Mouse (Mus musculus) adrenal gland, adult (tissue): ENCODE measurements around the gene Ikzf1.

Experiments used
- DNase-seq, 2 experiments: peaks; one replicate each; pipeline ENCODE4 v3.0.0; 2022 to 2023; ENCODE audit warnings: low spot score in 1 of 2; ENCODE audit not compliant: inconsistent age in 2 of 2

Gene Ikzf1

DNA sequence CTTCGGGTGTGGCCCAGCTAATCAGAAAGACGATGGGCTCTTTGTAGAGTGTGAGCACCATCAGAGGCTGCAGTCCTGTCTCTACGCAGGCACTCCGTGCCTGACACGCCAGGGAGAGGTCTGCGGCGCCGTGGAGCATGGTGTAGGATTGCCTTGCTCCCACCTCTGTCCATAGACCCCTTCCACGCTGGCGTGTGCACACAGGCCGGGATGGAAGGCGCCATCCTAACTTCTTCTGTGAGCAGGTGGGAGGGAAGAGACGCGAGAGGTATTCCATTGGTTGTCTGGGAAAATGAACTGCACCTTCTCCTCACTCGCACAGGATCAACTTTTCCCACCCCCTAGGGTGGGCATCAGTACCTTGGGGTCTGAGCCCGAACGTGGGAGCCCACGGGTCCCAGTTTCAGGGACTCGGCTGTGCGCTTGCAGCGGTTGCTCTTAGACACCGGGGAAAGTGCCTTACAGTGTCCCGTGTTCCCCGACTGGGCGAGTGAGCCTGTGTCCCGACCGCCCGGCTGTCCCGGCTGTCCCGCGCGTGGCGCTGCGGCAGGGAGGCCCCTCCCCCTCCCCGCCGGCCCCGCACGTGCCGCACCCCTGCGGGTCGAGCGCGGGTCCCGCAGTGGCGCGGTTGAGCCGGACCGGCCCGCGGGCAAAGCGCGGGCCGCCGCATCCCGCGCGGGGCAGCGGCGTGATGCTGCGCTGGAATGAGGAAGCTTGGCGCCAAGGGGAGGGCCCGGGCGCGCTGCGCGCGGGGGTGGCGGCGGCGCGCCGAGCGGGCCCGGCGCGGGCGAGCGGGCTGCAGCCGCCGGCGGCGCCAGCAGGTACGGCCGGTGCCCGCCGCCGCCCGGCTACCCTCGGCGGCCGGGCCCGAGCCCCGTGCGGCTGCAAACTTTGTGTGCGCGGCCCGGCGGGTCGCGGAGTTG is at the start of gene Ikzf1:
TSS of gene Ikzf1 (plus strand) at position 74 of the 923 bp plus-strand sequence.
- DNase-seq, result peak; percentile 7 to 41

DNA sequence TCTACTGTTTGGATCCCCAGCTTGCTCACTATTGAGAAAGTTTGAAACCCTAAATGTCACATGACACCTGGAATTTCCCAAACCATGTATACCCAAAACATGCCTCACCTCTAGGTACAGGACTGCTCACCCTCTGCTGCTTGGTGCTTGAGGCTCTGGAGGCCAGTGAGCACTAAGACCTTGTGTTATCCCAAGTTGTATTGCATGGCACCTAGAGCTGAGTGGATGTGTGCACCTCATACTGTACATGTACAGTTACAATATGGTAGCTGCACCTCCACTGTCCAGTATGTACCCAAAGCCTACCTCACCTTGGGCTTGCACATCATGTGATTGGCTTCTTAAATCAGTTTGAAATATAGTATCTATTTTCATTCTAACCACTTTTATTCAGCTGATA is 40.5 kb upstream of the Ikzf1 start:
- DNase-seq, result no peak

DNA sequence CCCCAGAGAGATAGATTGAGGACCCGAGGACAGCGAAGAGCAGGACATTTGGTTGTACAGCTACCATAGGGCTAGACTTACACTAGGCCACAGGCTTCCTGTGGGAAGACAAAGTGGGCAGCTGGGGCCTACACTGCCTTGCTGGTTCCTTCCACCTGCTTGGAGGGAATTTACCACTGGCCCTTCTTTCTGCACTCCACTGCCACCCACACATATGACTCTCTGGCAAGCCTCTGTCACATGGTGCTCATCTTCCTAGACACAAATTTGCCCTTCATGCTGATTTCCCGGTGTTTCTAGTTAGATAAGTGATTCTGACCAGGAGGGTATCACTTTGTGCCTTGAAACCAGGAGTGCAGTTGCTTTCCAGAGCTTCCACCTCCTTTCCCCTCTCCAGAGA is 28.4 kb upstream of the Ikzf1 start:
- DNase-seq, result no peak

DNA sequence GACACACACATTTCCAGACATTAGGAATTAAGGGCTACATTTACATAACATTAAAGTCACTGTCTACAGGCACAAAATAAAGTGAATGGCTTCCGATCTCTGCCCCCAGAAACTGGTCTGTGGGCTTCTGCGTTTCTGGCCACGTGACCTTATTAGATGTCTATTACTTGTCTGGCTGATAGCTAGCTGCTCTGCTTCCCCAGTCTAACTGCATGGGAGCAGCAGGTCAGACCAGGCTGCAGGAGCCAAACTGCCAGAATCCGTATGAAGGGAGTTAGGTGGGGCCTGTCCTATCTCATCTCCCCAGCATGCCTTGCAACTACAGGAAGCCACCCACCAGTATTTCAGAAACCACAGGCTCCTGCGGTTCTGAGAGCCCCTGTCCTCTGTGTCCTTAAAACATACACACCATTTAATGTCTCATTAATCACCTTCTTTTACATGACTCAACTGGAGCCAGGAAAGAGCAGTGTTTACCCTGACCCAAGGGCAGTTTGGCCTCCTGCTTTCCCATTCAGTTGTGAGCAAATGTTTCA is 27.7 kb upstream of the Ikzf1 start:
- peak in 1 of 2 experiments; percentile 45 for DNase-seq

DNA sequence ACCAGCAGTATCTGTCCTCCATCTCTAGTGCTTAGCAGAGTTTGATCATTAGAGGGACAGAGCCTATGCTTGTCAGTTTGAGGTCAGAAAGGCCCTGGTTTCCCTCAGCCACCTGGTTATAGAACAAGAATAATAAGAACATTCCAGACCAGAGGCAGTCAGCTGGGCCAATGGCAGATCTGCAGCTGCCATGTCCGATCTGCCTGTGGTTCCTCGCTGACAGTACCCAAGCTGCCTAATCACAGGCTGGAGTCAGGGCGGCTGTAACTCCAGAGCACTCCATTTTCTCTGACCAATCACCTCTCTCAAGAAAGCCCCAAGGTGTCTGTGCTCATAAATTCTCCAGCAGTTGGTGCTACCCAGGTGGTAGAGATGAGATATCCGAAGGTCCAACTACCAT is 27.2 kb upstream of the Ikzf1 start:
- DNase-seq, result no peak

DNA sequence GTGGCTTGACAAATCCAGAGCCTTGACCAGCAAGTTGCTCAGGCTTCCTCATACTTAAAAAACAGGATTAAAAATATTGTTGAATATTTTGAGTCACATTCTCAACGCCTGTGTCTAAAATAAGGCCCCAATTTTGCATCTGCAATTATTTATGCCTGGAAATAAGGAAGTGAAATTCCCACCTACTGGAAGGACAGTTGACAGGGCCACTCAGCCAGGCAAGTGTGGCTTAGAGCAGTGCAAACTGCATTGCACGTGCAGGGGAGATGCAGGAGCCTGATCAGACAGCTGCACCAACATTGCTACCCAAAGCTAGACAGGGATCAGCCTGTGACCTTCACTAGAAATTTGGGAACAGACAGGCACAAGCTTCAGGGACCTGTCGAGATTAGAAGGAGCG is 26.0 kb upstream of the Ikzf1 start:
- DNase-seq, result no peak

DNA sequence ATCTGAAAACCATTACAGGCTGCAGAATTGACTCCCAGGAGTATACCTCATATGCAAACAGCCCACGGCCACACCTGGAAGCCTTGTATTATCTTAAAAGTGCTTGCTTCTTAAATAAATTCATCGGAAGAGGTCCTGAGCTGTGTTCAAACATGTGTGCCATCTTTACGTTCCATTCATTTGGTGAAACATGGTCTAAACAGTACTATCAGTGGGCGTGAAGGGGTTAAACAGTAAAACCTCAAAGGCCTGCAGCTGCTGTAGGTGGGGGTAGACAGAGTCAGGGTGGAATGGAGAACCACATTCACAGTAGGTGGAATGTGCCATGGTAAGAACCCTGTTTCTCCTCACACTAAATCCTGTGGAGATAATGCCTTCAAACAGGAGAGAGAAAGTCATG is 24.2 kb upstream of the Ikzf1 start:
- no peak for DNase-seq

DNA sequence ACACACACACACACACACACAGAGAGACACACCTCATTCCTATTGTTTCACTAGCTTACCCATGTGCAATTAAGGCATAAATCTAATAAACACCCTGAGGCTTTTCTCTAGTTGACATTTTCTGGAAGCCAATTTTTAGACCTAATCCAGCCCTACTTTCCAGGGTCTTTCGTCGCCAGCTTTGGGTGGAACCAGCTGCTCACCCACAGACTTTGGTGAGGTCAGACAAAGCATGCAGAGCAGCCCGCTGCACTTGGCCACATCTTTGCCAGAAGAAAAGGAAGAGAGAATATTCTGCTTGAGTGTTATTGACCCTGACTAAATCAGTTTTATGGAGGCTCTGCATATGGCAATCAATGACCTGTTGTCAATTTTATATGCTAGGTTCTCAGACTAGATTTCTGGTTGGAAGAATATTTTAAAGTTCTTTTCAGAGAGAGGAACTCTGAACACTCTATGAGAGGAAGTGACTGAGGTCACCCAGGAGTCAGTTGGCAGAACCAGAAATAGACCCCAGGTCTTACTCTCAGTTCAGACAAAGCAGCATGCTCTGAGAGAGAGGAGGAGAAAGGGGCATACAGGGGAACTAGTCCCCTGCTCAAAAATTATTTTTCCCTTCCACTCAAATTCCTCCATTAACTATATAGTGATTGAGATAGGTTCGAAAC is 17.4 kb upstream of the Ikzf1 start:
- no peak for DNase-seq

DNA sequence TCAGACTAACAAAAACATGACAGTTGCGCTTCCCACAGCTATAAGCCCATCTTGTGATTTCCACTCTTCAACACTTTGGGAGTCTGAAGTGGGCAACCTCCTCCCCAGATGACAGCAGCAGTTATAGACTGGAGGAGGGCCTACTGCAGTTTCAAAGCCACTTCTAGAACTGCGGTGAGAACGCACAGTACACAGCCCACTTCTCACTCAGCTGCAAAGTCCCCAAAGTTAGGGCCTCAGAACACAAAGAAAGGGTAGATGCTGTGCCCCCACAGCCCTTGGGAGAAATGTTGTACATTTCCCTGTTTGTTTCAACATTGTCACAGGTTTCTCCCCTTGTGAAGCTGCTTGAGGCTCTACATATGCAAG is 16.9 kb upstream of the Ikzf1 start:
- DNase-seq, result no peak

DNA sequence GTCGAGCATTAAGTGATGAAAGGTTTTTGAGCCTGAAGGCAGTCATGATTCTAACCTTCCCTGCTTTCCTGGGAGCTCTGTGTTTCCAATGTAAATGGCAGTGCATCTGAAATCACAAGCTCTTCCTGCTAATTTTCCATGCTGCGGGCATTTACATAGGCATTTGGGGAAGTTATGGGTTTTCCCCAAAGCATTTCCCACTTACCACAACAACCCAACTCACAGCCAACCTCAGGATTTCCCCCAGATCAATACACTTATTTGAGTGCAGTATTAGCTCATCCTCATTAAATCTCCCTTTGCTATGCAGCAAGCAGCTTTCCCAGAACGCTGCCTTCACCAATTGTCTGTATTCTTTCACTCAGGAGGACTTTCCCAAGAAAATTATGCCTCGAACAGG is 11.8 kb upstream of the Ikzf1 start:
- DNase-seq, result no peak

DNA sequence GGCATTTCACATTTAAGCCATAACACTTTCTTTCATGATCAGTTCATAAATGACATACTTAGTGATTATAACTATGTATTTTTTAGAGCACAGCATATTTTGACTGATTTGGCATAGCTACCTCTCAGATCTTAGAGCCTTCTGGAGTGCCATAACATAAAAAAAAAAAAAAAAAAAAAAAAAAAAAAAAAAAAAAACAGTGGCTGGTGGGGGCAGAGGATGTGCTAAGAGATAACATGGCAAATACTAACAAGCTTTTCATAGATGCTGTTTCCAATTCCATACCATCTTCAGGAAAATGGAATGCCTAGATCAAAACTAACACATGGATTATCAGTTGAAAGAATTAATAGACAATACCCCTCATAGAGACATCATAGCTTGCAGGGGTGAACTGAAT is 9.7 kb upstream of the Ikzf1 start:
- no peak for DNase-seq

DNA sequence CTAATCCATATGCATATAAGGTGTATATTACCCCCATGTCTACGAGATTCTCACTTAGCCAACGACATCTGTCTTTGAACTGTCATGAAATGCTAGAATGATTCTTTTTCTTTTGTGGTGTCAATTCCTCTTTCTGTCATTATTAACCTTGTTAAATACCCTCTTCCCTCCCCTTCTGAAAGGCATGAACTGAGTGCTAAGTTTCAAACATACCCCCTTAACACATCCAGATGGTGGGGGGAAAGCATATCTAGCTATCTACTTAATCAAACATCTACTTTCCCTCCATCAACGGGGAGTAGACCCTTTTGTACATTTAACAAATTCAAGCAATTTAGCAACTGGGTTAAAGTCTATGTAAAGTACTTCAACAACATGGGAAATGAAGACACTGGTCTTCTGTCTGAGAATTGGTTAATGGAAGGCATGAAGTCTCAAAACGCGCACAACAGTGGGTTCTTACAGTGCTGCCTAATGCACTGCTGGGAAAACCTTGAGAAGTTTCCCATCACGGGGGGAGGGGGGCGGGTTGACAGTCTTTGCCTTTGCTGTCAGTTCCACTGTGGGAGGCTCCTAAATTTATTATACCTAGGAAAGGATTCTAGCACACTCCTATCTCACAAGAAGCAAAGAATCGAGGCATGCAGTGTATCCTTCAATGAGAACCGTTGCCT is 8.6 kb upstream of the Ikzf1 start:
- DNase-seq, result no peak

DNA sequence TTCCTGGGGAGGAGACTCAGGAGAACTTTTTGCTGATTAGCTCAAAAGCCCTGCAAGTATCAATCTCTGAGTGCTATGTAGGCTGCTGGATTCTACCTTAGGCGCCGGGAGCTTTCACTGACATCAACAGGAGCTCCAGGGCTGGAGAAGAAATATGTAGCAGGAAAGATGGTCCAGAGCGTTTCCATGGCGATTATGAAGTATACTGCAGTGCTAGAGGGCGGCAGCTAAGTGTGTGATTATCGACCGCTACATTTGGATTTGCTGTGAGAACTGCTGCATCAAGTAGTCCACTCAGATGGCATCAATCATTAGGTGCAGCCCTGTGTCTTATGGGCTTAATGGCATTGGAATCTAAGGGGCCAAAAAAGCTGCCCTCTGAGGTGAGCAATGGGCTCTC is 7.6 kb upstream of the Ikzf1 start:
- no peak for DNase-seq

DNA sequence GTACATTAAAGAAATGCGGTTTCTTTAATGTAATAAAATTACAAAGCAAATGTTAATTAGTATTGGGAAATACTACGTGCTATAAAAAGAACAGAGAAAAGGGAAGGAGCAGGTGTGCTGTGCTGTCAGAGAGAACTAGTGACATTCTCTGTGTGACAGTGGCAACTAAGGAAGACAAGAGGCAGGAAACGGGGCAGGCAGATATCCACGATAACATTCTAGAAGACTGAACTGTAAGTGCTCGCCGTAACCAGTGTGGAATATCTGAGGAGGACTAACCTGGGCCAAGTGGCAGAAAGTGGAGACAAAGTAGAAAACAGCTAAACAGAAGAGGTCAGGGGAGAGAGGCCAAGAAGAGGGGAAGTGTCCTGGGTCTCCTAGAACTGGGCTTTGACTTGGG is 5.8 kb upstream of the Ikzf1 start:
- no peak for DNase-seq

DNA sequence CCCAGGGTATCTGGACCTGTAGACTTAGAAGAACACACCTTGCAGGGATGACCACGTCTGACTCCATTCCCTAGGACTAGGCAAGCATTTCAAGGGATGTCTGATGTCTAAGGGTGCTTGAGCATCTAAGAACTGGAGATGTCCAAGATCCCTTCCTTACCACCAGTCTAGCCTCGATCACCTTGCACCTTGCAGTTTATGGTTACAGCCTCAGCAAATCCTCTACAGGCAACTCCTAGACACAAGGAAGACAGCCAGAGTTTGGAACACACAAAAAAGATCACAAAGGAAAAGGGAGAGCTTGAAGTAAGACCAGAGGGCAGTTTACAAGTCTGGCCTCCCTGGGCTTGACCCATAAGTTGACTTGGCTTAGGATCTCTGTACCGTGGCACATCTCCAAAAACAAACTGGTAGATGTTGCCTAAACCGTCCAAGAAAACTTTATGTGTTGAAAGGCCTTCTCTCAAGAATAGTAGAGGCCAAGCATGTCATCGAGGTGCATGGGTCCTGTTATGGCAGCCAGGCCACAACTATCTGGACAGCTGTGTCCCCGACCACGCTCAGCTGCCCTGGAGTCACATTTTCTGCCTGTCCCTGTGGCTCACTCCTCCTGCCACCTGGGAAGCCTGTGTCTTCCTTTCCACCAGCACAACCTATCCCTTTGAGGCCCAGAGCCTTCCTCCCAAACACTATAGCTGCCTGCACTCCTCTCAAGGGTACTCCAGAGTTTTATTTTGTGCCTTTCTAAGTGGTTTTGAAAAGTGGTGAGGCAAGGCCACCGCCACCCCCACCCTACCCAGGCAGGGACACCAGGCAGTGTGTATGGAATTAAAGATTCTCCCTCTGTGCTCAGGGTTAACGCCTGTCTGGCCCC is 510 bp upstream of the Ikzf1 start:
- peak in 1 of 2 experiments; percentile 28 for DNase-seq

DNA sequence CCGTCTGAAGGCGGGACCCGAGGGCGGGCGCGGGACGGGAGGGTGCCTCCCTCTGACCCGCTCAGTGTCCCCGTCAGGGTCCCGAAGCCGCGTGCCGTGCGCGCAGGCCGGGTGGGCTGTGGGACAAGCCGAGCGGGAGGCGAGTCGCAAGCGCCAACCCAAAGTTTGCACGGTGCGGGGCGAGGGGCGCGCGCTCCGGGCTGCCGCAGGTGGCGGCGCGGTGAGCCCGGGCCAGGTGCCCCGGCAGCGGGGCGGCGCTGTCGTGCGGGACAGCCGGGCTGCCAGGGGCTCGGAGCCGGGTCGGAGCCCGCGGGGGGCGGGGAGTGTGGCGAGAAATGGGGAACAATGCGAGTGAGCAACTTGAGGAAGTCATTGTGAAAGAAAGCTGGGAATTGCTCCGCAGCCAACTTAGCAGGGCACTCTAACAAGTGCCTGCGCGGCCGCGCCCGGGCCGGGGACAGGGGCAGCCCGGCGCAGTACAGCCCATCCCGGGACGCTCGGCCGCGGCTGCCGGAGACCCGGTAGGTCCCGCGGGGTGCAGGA is 1.1 kb downstream of the Ikzf1 start:
- peak; percentile 48 to 82 for DNase-seq

DNA sequence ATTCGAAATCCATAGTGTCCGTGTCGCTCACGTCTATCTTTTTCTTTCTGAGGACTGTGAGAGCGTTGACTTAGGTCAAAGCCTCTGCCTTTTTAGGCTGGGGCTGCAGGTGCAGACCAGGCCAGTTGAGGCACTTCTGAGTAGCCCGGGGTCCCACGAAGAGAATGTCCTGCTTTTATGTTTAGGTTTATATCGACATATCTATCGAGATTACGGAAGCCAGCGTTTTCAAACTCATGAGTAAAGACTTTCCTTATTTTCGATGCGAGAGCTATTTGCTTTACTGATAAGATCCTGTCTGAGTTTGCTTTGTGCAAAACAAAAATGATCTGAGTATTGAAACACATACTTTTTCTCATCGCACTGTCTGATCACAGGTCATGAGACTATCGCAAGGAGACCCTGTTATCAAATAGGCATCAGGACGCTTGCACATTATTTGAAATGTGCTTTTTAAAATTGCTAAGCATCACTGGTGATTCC is 1.8 kb downstream of the Ikzf1 start:
- peak in 1 of 2 experiments; percentile 38 for DNase-seq

DNA sequence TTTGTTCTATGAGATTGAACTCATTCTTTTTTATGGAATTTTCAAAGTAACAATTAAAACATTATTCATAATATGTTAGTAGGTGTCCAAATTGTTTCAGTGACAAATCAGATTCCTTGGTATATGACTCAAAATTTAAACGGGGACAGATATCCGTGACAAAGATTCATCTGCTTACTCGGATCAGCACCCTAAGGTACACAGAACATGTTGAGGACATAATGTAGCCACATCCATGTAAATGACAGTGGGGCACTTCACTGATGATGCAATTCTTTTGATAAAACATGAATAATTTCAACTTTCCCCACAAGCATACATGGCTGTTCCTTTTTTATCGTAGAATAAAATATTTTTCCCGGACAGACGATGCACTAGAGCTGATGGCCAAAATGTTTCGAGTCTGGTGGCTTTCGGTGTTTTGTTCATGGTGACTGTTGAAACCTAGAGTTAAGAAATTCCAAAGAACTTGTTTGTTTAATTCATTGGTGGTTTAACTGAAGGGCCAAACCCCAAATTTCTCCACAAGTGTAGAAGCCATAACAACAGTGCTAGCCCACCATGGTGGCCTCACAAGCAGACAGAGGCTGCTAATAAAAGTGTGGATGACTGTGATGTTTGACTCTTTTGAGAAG is 2.9 kb downstream of the Ikzf1 start:
- DNase-seq, result no peak

DNA sequence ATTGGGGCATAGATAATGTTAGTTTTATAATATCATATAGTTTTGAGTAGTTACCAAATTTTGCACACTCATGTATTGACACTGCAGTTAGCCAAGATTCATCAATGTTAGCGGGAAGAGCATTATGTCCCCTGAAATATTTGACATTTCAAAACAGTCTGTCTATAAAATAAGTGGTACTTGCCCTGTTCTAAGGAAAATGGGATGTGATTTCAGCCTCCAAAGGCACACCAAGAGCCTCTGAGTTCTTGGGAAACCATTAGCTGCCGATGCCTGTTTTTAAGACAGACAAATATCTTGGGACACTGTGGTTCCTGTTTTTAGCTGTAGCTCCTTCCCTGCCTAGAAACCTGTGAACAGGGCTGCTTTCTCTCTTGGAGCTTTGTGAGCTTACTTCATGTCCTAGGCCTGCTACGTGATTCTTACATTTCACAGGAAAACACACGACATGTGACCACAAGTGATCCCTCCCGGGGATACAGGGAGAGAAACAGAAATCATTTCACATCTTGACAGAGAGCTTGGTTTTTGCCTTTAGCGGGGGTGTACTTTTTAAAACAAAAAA is 4.0 kb downstream of the Ikzf1 start:
- no peak for DNase-seq

DNA sequence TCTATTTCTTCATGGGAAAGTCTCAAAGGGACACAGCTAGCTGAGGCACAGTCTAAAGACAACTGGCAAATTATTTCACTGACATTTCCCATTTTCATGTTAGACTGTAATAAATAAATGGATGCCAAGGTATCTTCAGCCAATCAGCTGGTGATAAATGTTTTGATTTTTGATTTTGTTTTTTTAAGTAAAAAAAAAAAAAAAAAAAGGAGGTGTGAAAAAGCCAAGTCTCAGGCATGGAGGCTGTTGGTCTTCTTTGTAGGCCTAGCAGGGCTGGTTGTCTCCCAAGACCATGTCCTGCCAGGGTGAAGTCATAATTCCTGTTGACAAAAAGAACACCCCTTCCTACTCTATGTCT is 4.9 kb downstream of the Ikzf1 start:
- no peak for DNase-seq
